Mouse (Mus musculus) erythroblast, adult 5-6 weeks (primary cell): Measurements from ENCODE around the gene Atp2a3. TPM values are rescaled to one million over a fixed set of nuclear protein-coding genes. Genes with fewer than 3 reads are reported as not detected.

Experiments used
- ATAC-seq: replicated peaks from 2 replicates; pipeline ENCODE4 v1.8.0; 2016; ENCODE audit warnings: moderate number of reproducible peaks, mild to moderate bottlenecking, moderate TSS enrichment, inconsistent platforms; ENCODE audit not compliant: poor library complexity, low FRiP score, severe bottlenecking
- total RNA-seq, 2 experiments: library from RNA; stranded (forward) in 1 of 2; stranded (reverse) in 1 of 2; fragments of 150-400 nt in 1 of 2; fragments of 200-764, 138-1000 nt in 1 of 2; gene quantifications; 2 replicates each; pipeline versions ENCODE4 v1.2.3 to v1.2.4; 2015 to 2017; ENCODE audit warnings: low replicate concordance in 2 of 2

Gene Atp2a3
- total RNA-seq, 2 experiments from 2014 or later, result 25.3 to 30.7 TPM

GRCm38 (mm10) chr11:72953440-72954151 is 7.4 kb upstream of the Atp2a3 start:
- ATAC-seq, result no peak

GRCm38 (mm10) chr11:72954216-72954615 is 6.8 kb upstream of the Atp2a3 start:
- ATAC-seq, result no peak

GRCm38 (mm10) chr11:72955339-72955974 is 5.5 kb upstream of the Atp2a3 start:
- ATAC-seq, result no peak

- no peak for ATAC-seq
These were observed 3.7 kb upstream of the Atp2a3 start for GRCm38 (mm10) chr11:72957318-72957717.

GRCm38 (mm10) chr11:72959924-72960679 is 867 bp upstream of the Atp2a3 start:
- ATAC-seq, result no peak

- ATAC-seq, result no peak
These were observed 272 bp upstream of the Atp2a3 start for GRCm38 (mm10) chr11:72960723-72961071.

- ATAC-seq, result no peak
These were observed 1.4 kb downstream of the Atp2a3 start for GRCm38 (mm10) chr11:72962378-72962777.

- ATAC-seq, result no peak
These were observed 2.3 kb downstream of the Atp2a3 start for GRCm38 (mm10) chr11:72963058-72963788.

- ATAC-seq, result no peak
These were observed 2.9 kb downstream of the Atp2a3 start for GRCm38 (mm10) chr11:72963789-72964294.

GRCm38 (mm10) chr11:72974995-72975503 is 14.1 kb downstream of the Atp2a3 start:
- no peak for ATAC-seq

GRCm38 (mm10) chr11:72982516-72982915 is 21.5 kb downstream of the Atp2a3 start:
- no peak for ATAC-seq

GRCm38 (mm10) chr11:72983283-72983682 is 22.3 kb downstream of the Atp2a3 start:
- ATAC-seq, result no peak

GRCm38 (mm10) chr11:72986745-72987144 is 25.8 kb downstream of the Atp2a3 start:
- ATAC-seq, result no peak

GRCm38 (mm10) chr11:72987234-72987633 is 26.3 kb downstream of the Atp2a3 start:
- no peak for ATAC-seq

- ATAC-seq, result no peak
These were observed 26.8 kb downstream of the Atp2a3 start for GRCm38 (mm10) chr11:72987807-72988206.

- ATAC-seq, result no peak
These were observed 28.1 kb downstream of the Atp2a3 start for GRCm38 (mm10) chr11:72989044-72989443.

- ATAC-seq, result no peak
These were observed 29.7 kb downstream of the Atp2a3 start for GRCm38 (mm10) chr11:72990688-72991087.

- ATAC-seq, result no peak
These were observed 31.0 kb downstream of the Atp2a3 start for GRCm38 (mm10) chr11:72991961-72992360.

- ATAC-seq, result no peak
These were observed 35.4 kb downstream of the Atp2a3 start for GRCm38 (mm10) chr11:72996346-72996745.

- ATAC-seq, result no peak
These were observed 35.8 kb downstream of the Atp2a3 start for GRCm38 (mm10) chr11:72996781-72997180.
